Mouse (Mus musculus) lung, postnatal 0 days (tissue): ENCODE measurements around the gene Dock4.

Source experiments
- CTCF ChIP-seq: IDR thresholded peaks from 2 replicates; pipeline ENCODE4 v1.5.1; 2016; ENCODE audit warnings: antibody characterized with exemption, mild to moderate bottlenecking
- EP300 ChIP-seq: IDR thresholded peaks from 2 replicates; pipeline ENCODE4 v1.6.1; 2016; ENCODE audit warnings: antibody characterized with exemption, mild to moderate bottlenecking, control low read depth

DNA sequence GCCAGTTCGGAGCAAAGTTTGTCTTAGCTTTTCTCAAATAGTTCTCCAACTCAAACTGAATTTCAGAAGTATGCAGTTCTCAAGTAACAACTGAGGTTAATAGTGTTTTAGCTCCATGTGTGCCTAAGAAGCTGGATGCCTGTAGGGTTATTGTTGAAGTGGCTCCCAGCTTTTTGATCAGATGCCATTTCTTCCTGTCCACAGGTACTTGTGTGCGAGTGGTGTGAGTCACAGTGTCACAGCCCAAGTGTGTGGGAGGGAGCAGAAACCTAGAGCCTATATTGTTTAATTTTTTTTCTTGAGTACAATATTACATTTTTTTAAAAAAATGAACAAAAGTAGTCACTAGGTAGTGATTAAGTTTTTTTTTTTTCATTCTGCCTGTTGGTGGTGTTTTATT, 313.5 kb downstream of the Dock4 start:
- TF ChIP-seq CTCF (no peak), EP300 (no peak)
